In genomic region chr6:23732750-23733149, GRCm38 (mm10) we compare ENCODE assay signal across 30 mouse cellular contexts.
DNase-seq lines count a peak whose midpoint lies in the region; ATAC-seq and TF ChIP-seq lines count a peak whose summit lies in the region.
"Had no signal": no experiment of that assay in that cellular context is flagged by ENCODE, and none has a peak within 500 bp of the region (broad histone marks: within the 10 kb centered on the region; RNA-seq: fewer than 3 reads in every experiment).

No protein-coding gene starts in this region.

- TF ChIP-seq EP300 in stomach, postnatal 0 days (optimal IDR thresholded peaks at IDR 0.05): no peak

- no peaks in the 10 kb centered on the region for H3K27me3 ChIP-seq in forebrain, embryonic 11.5 days (ENCODE audit: control insufficient read depth, insufficient read depth, low read length)
- H3K27me3 ChIP-seq in forebrain, embryonic 15.5 days: no peaks in the 10 kb centered on the region
- no peaks in the 10 kb centered on the region for H3K27me3 ChIP-seq in forebrain, embryonic 12.5 days
- H3K27me3 ChIP-seq in midbrain, embryonic 10.5 days (ENCODE audit: low read depth, poor library complexity, severe bottlenecking): no peaks in the 10 kb centered on the region
- no peaks in the 10 kb centered on the region for H3K27me3 ChIP-seq in midbrain, embryonic 16.5 days (ENCODE audit: control insufficient read depth, insufficient read depth, low read depth, low read length)
- no peaks in the 10 kb centered on the region for H3K27me3 ChIP-seq in stomach, postnatal 0 days (ENCODE audit: control insufficient read depth, insufficient read depth, low read length)
- H3K27me3 ChIP-seq in heart, embryonic 11.5 days (ENCODE audit: control insufficient read depth, insufficient read depth, low read length): no peaks in the 10 kb centered on the region
- H3K27me3 ChIP-seq: embryonic facial prominence, embryonic 15.5 days; limb, embryonic 12.5 days; lung, embryonic 15.5 days; neural tube, embryonic 13.5 days had no signal

- WGBS in forebrain, embryonic 11.5 days: 8% methylated on average over 3 of the region's 3 CpGs
- WGBS in forebrain, embryonic 15.5 days: 4% methylated on average over 3 of the region's 3 CpGs
- WGBS in forebrain, embryonic 12.5 days: 3% methylated on average over 3 of the region's 3 CpGs
- WGBS in midbrain, embryonic 10.5 days: 11% methylated on average over 3 of the region's 3 CpGs
- 3% methylated on average over 3 of the region's 3 CpGs for WGBS in midbrain, embryonic 16.5 days
- 47% methylated on average over 3 of the region's 3 CpGs for WGBS in stomach, postnatal 0 days
- WGBS in heart, embryonic 11.5 days (ENCODE audit: insufficient replicate concordance): 31% methylated on average over 3 of the region's 3 CpGs

- peak; percentile 64 for ATAC-seq in forebrain, embryonic 11.5 days (replicated peaks; ENCODE audit: low FRiP score)
- no peak for ATAC-seq in forebrain, embryonic 15.5 days (replicated peaks)
- ATAC-seq in forebrain, embryonic 12.5 days (ENCODE audit: low FRiP score): peak; percentile 45; the same call in 1 of the 2 replicates
- ATAC-seq in midbrain, embryonic 16.5 days: peak; percentile 79
- ATAC-seq in stomach, postnatal 0 days (ENCODE audit: low FRiP score, low TSS enrichment): no peak
- ATAC-seq in heart, embryonic 11.5 days (replicated peaks; ENCODE audit: insufficient number of reproducible peaks, low FRiP score, low TSS enrichment): no peak
- ATAC-seq: CD4-positive, CD25-positive, alpha-beta regulatory T cell, adult 4 months; hindbrain, embryonic 16.5 days; intestine, embryonic 16.5 days had no signal

- H3K4me3 ChIP-seq in forebrain, embryonic 11.5 days (ENCODE audit: low read depth, low read length): no peak overlapping the region
- H3K4me3 ChIP-seq in forebrain, embryonic 15.5 days: no peak overlapping the region
- no peak overlapping the region for H3K4me3 ChIP-seq in forebrain, embryonic 12.5 days (replicated peaks)
- no peak overlapping the region for H3K4me3 ChIP-seq in midbrain, embryonic 10.5 days
- no peak overlapping the region for H3K4me3 ChIP-seq in midbrain, embryonic 16.5 days (ENCODE audit: low read depth, low read length)
- no peak overlapping the region for H3K4me3 ChIP-seq in stomach, postnatal 0 days (ENCODE audit: low read depth, low read length)
- H3K4me3 ChIP-seq in heart, embryonic 11.5 days (ENCODE audit: low read depth, low read length): no peak overlapping the region
- H3K4me3 ChIP-seq: embryonic facial prominence, embryonic 15.5 days; heart, embryonic 10.5 days; hindbrain, embryonic 10.5 days; layer of hippocampus, adult 2 months; limb, embryonic 12.5 days; lung, embryonic 15.5 days; myocyte; neural tube, embryonic 13.5 days had no signal

- H3K27ac ChIP-seq in forebrain, embryonic 11.5 days (ENCODE audit: low read depth, low read length): peak overlapping the region; percentile 4; the same call in 1 of the 2 replicates
- no peak overlapping the region for H3K27ac ChIP-seq in forebrain, embryonic 15.5 days (replicated peaks)
- no peak overlapping the region for H3K27ac ChIP-seq in forebrain, embryonic 12.5 days
- peak overlapping the region; percentile 79 for H3K27ac ChIP-seq in midbrain, embryonic 10.5 days (replicated peaks)
- H3K27ac ChIP-seq in midbrain, embryonic 16.5 days (ENCODE audit: low read length): no peak overlapping the region
- no peak overlapping the region for H3K27ac ChIP-seq in stomach, postnatal 0 days (replicated peaks)
- no peak overlapping the region for H3K27ac ChIP-seq in heart, embryonic 11.5 days (ENCODE audit: low read depth, low read length)
- H3K27ac ChIP-seq: embryonic facial prominence, embryonic 15.5 days; heart, embryonic 10.5 days; hindbrain, embryonic 10.5 days; layer of hippocampus, adult 2 months; limb, embryonic 12.5 days; liver, embryonic 14.5 days; lung, embryonic 15.5 days; neural tube, embryonic 13.5 days had no signal

- no peak overlapping the region for H3K4me2 ChIP-seq in forebrain, embryonic 11.5 days (ENCODE audit: low read depth, low read length, severe bottlenecking)
- H3K4me2 ChIP-seq in forebrain, embryonic 15.5 days (replicated peaks): no peak overlapping the region
- H3K4me2 ChIP-seq in forebrain, embryonic 12.5 days: no peak overlapping the region
- H3K4me2 ChIP-seq in midbrain, embryonic 16.5 days (ENCODE audit: low read length): no peak overlapping the region
- H3K4me2 ChIP-seq in stomach, postnatal 0 days (replicated peaks; ENCODE audit: low read depth): no peak overlapping the region
- H3K4me2 ChIP-seq in heart, embryonic 11.5 days: no peak overlapping the region
- H3K4me2 ChIP-seq: embryonic facial prominence, embryonic 15.5 days; limb, embryonic 12.5 days; lung, embryonic 15.5 days; neural tube, embryonic 13.5 days had no signal

- no peaks in the 10 kb centered on the region for H3K36me3 ChIP-seq in forebrain, embryonic 11.5 days (ENCODE audit: control insufficient read depth, insufficient read depth, low read length)
- no peaks in the 10 kb centered on the region for H3K36me3 ChIP-seq in forebrain, embryonic 15.5 days
- H3K36me3 ChIP-seq in forebrain, embryonic 12.5 days (replicated peaks): no peaks in the 10 kb centered on the region
- H3K36me3 ChIP-seq in midbrain, embryonic 10.5 days: no peaks in the 10 kb centered on the region
- H3K36me3 ChIP-seq in midbrain, embryonic 16.5 days (ENCODE audit: control insufficient read depth, insufficient read depth, low read length): no peaks in the 10 kb centered on the region
- no peaks in the 10 kb centered on the region for H3K36me3 ChIP-seq in stomach, postnatal 0 days (ENCODE audit: control insufficient read depth, insufficient read depth, low read length)
- no peaks in the 10 kb centered on the region for H3K36me3 ChIP-seq in heart, embryonic 11.5 days (ENCODE audit: control insufficient read depth, insufficient read depth, low read length)
- H3K36me3 ChIP-seq: embryonic facial prominence, embryonic 15.5 days; heart, embryonic 10.5 days; hindbrain, embryonic 10.5 days; limb, embryonic 12.5 days; lung, embryonic 15.5 days; neural tube, embryonic 13.5 days had no signal

- TF ChIP-seq CTCF in stomach, postnatal 0 days (IDR thresholded peaks at IDR 0.05; ENCODE audit: low read depth): no peak

- H3K9ac ChIP-seq in forebrain, embryonic 11.5 days (ENCODE audit: low read length): no peak overlapping the region
- H3K9ac ChIP-seq in forebrain, embryonic 15.5 days (replicated peaks): no peak overlapping the region
- H3K9ac ChIP-seq in forebrain, embryonic 12.5 days: no peak overlapping the region
- no peak overlapping the region for H3K9ac ChIP-seq in midbrain, embryonic 16.5 days (ENCODE audit: low read depth, low read length)
- H3K9ac ChIP-seq in stomach, postnatal 0 days (ENCODE audit: low read length): no peak overlapping the region
- no peak overlapping the region for H3K9ac ChIP-seq in heart, embryonic 11.5 days (ENCODE audit: low read depth, low read length)
- H3K9ac ChIP-seq: embryonic facial prominence, embryonic 15.5 days; limb, embryonic 12.5 days; liver, embryonic 14.5 days; lung, embryonic 15.5 days; neural tube, embryonic 13.5 days had no signal

- peaks cover 4% of the 10 kb centered on the region; the same call in 1 of the 2 replicates for H3K4me1 ChIP-seq in forebrain, embryonic 11.5 days (replicated peaks; ENCODE audit: control insufficient read depth, insufficient read depth, low read length)
- no peaks in the 10 kb centered on the region for H3K4me1 ChIP-seq in forebrain, embryonic 15.5 days
- H3K4me1 ChIP-seq in forebrain, embryonic 12.5 days: peaks cover 13% of the 10 kb centered on the region
- H3K4me1 ChIP-seq in midbrain, embryonic 10.5 days: peaks cover 34% of the 10 kb centered on the region
- peaks cover 3% of the 10 kb centered on the region; the same call in 1 of the 2 replicates for H3K4me1 ChIP-seq in midbrain, embryonic 16.5 days (ENCODE audit: control insufficient read depth, insufficient read depth, low read length)
- no peaks in the 10 kb centered on the region for H3K4me1 ChIP-seq in stomach, postnatal 0 days (replicated peaks; ENCODE audit: control insufficient read depth, insufficient read depth)
- no peaks in the 10 kb centered on the region for H3K4me1 ChIP-seq in heart, embryonic 11.5 days (ENCODE audit: control insufficient read depth, insufficient read depth, low read length)
- H3K4me1 ChIP-seq: embryonic facial prominence, embryonic 15.5 days; heart, embryonic 10.5 days; hindbrain, embryonic 10.5 days; lung, embryonic 15.5 days; neural tube, embryonic 13.5 days had no signal

- H3K9me3 ChIP-seq in forebrain, embryonic 11.5 days (ENCODE audit: control insufficient read depth, low read length): no peaks in the 10 kb centered on the region
- no peaks in the 10 kb centered on the region for H3K9me3 ChIP-seq in forebrain, embryonic 15.5 days
- no peaks in the 10 kb centered on the region for H3K9me3 ChIP-seq in forebrain, embryonic 12.5 days
- no peaks in the 10 kb centered on the region for H3K9me3 ChIP-seq in midbrain, embryonic 10.5 days (replicated peaks)
- H3K9me3 ChIP-seq in midbrain, embryonic 16.5 days (replicated peaks; ENCODE audit: control insufficient read depth, low read length, poor library complexity, severe bottlenecking): no peaks in the 10 kb centered on the region
- no peaks in the 10 kb centered on the region for H3K9me3 ChIP-seq in stomach, postnatal 0 days (ENCODE audit: control insufficient read depth, low read length)
- H3K9me3 ChIP-seq in heart, embryonic 11.5 days (replicated peaks; ENCODE audit: control insufficient read depth, low read length): no peaks in the 10 kb centered on the region
- H3K9me3 ChIP-seq: embryonic facial prominence, embryonic 15.5 days; heart, embryonic 10.5 days; hindbrain, embryonic 10.5 days; limb, embryonic 12.5 days; lung, embryonic 15.5 days; neural tube, embryonic 13.5 days had no signal

- DNase-seq in forebrain, embryonic 11.5 days (ENCODE audit: low spot score): no peak
- peak; percentile 56 for DNase-seq in midbrain, embryonic 10.5 days (ENCODE audit: low spot score)
- DNase-seq in stomach, postnatal 0 days (ENCODE audit: low spot score): no peak
- DNase-seq in heart, adult 9 months (ENCODE audit: low spot score in 2 of 2): no peak
- DNase-seq: adrenal gland, postnatal 14 days; cerebellum, adult 9-10 months; heart, postnatal 10 days; kidney, postnatal 25 days; layer of hippocampus, postnatal 36 days; lung, postnatal 4 days; retina, postnatal 1 day; right cerebral cortex, postnatal 25 days; spleen, adult 18-20 months; thymus, postnatal 36 days had no signal

Comparison
In these comparisons a context has a peak if more than half of its experiments do, and no peak if none do; other contexts are left out.
1. ATAC-seq: peak in forebrain, embryonic 11.5 days (single experiment), forebrain, embryonic 12.5 days (single experiment) and midbrain, embryonic 16.5 days (single experiment); none in forebrain, embryonic 15.5 days (single experiment), stomach, postnatal 0 days (single experiment) and heart, embryonic 11.5 days (single experiment).
2. H3K27ac ChIP-seq: peak in forebrain, embryonic 11.5 days (single experiment) and midbrain, embryonic 10.5 days (single experiment); none in forebrain, embryonic 15.5 days (single experiment), forebrain, embryonic 12.5 days (single experiment), midbrain, embryonic 16.5 days (single experiment), stomach, postnatal 0 days (single experiment) and heart, embryonic 11.5 days (single experiment).